Mouse (Mus musculus) frontal cortex, adult (tissue): ENCODE measurements around the gene Mybpc3.

ENCODE experiments used
- ATAC-seq: cut with Nextera tagmentation; 2 replicates; pipeline ENCODE4 v1.9.2; 2017; ENCODE audit warnings: mild to moderate bottlenecking, moderate library complexity, mixed read lengths; ENCODE audit not compliant: low TSS enrichment

The Mybpc3 gene

GRCm38 (mm10) chr2:91117585-91118275, at the start of gene Mybpc3:
Mybpc3 (plus strand) TSS chr2:91118144.
- ATAC-seq, result no peak

GRCm38 (mm10) chr2:91068162-91068871, 49.6 kb upstream of the Mybpc3 start:
- no peak for ATAC-seq

GRCm38 (mm10) chr2:91068872-91069165, 49.1 kb upstream of the Mybpc3 start:
- no peak for ATAC-seq

GRCm38 (mm10) chr2:91069306-91070000, 48.5 kb upstream of the Mybpc3 start:
- ATAC-seq, result no peak

- ATAC-seq, result peak; percentile 86
These were observed 47.7 kb upstream of the Mybpc3 start, which contains the start of gene Slc39a13 for GRCm38 (mm10) chr2:91070076-91070800. Slc39a13 (minus strand) TSS chr2:91070417.

GRCm38 (mm10) chr2:91071059-91071458, 46.9 kb upstream of the Mybpc3 start:
- ATAC-seq, result no peak

GRCm38 (mm10) chr2:91072092-91072491, 45.9 kb upstream of the Mybpc3 start:
- ATAC-seq, result no peak

GRCm38 (mm10) chr2:91077957-91078313, 40.0 kb upstream of the Mybpc3 start:
- ATAC-seq, result no peak

- peak; percentile 48 for ATAC-seq
These were observed 39.5 kb upstream of the Mybpc3 start for GRCm38 (mm10) chr2:91078314-91079025.

- ATAC-seq, result no peak
These were observed 38.9 kb upstream of the Mybpc3 start for GRCm38 (mm10) chr2:91079026-91079384.

GRCm38 (mm10) chr2:91080784-91081513, 37.0 kb upstream of the Mybpc3 start:
- no peak for ATAC-seq

- ATAC-seq, result no peak
These were observed 35.9 kb upstream of the Mybpc3 start, which contains the start of gene Spi1 for GRCm38 (mm10) chr2:91081775-91082695. Spi1 (plus strand) TSS chr2:91082390.

- no peak for ATAC-seq
These were observed 35.1 kb upstream of the Mybpc3 start for GRCm38 (mm10) chr2:91082844-91083243.

- ATAC-seq, result no peak
These were observed 34.5 kb upstream of the Mybpc3 start for GRCm38 (mm10) chr2:91083366-91083940.

GRCm38 (mm10) chr2:91084179-91084820, 33.6 kb upstream of the Mybpc3 start:
- ATAC-seq, result no peak

- ATAC-seq, result no peak
These were observed 32.2 kb upstream of the Mybpc3 start for GRCm38 (mm10) chr2:91085494-91086391.

GRCm38 (mm10) chr2:91086392-91087237, 31.3 kb upstream of the Mybpc3 start:
- ATAC-seq, result no peak
